Mouse (Mus musculus) neural tube, embryonic 11.5 days (tissue): ENCODE measurements around the gene Nfic. TPM values are rescaled to one million over a fixed set of nuclear protein-coding genes. Genes with fewer than 3 reads are reported as not detected.
A peak's percentile ranks its signal among the peaks of the same experiment; 100 is the strongest.

ENCODE experiments used
- ATAC-seq: fragments of 200-750 bp; cut with Nextera tagmentation; 2 replicates; pipeline ENCODE4 v1.8.0; 2017; ENCODE audit warnings: moderate number of reproducible peaks, mild to moderate bottlenecking, moderate TSS enrichment, moderate library complexity; ENCODE audit not compliant: insufficient read depth, low FRiP score, low TSS enrichment
- DNase-seq: peaks from one replicate; pipeline ENCODE4 v3.0.0-alpha.2; 2015; ENCODE audit warnings: low spot score
- H3K27ac ChIP-seq: fragments of 300-500 bp; sonication (generic); 2 replicates; pipeline ENCODE4 v1.5.1; 2014; ENCODE audit warnings: low read depth, mild to moderate bottlenecking, low read length
- H3K27me3 ChIP-seq: fragments of 300-500 bp; sonication (generic); 2 replicates; pipeline ENCODE4 v1.6.1; 2014; ENCODE audit warnings: mild to moderate bottlenecking, low read length, mixed read lengths; ENCODE audit not compliant: control insufficient read depth, insufficient read depth
- H3K36me3 ChIP-seq: fragments of 300-500 bp; sonication (generic); 2 replicates; pipeline ENCODE4 v1.6.1; 2014; ENCODE audit warnings: mild to moderate bottlenecking, low read length, moderate library complexity, mixed read lengths; ENCODE audit not compliant: control insufficient read depth, insufficient read depth
- H3K4me1 ChIP-seq: fragments of 300-500 bp; sonication (generic); 2 replicates; pipeline ENCODE4 v1.6.1; 2014; ENCODE audit warnings: low read length, mixed read lengths; ENCODE audit not compliant: control insufficient read depth, insufficient read depth
- H3K4me2 ChIP-seq: fragments of 300-500 bp; sonication (generic); 2 replicates; pipeline ENCODE4 v1.6.1; 2014; ENCODE audit warnings: low read depth, mild to moderate bottlenecking, moderate library complexity
- H3K4me3 ChIP-seq: fragments of 300-500 bp; sonication (generic); 2 replicates; pipeline ENCODE4 v1.5.1; 2014; ENCODE audit warnings: low read depth, low read length
- H3K9ac ChIP-seq: fragments of 300-500 bp; sonication (generic); 2 replicates; pipeline ENCODE4 v1.6.1; 2014; ENCODE audit warnings: mild to moderate bottlenecking, low read length
- H3K9me3 ChIP-seq: fragments of 300-500 bp; sonication (generic); 2 replicates; pipeline ENCODE4 v1.6.1; 2016; ENCODE audit warnings: low read length; ENCODE audit not compliant: control insufficient read depth
- WGBS: fragments of 180-500 bp; shearing (Covaris S2); extraction: QIAGEN DNeasy Blood & Tissue Kit; methylation state at CpG from one replicate; pipeline ENCODE4 v1.1.7; 2014; 5-methylcytosine and 5-hydroxymethylcytosine counted together
- polyA plus RNA-seq: library from polyadenylated mRNA; unstranded; fragments of >200 nt; fragmentation: Nextera tagmentation; extraction: Ambion mirVana; gene quantifications from 2 replicates; pipeline ENCODE4 v1.2.1, GENCODE M21; 2014

The Nfic gene
- 16.8 TPM in 2 replicates for polyA plus RNA-seq

DNA sequence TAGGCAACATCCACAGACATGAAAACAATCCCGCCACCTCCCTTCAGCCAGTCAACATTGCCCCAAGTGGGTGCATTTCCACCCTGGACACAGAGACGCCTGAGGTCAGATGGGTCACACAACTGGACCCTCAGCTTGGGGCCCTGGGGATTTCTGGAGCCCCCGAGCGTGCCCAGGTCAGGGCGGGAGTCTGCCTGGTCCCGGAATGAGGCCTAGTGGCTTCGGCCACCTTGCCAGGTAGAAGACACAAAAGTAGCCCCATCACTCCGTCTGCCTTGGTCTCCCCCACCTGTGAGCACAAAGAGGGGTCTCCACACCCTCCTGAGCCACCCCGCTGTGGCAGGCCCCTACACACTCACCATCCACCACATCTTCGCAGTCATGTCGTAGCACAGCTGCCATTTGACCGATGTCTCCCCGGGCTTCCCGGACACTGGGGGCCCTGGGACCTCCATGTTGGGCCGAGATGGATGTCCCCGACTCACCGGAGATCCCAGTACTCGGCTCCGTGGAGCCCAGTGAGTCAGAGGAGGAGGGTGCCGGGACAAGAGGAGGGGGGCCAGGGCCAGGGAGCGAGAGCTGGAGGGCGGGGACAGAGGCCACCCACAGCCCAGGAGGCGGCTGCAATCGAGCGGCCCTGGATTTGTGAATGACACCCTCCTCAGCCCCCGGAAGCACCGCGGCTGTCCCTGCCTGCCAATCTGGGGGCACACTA, at the start of gene Nfic:
TSS of gene Nfic (minus strand) at position 455 of the 715 bp plus-strand sequence.
- WGBS, result 60% methylated on average over 28 of the region's 28 CpGs
- Histone ChIP-seq H3K4me2 (no peak within 1 kb of the TSS), H3K4me1 (no peaks in the 10 kb centered on the region), H3K36me3 (no peaks in the 10 kb centered on the region), H3K27ac (no peak within 1 kb of the TSS), H3K4me3 (no peak within 1 kb of the TSS), H3K9me3 (no peaks in the 10 kb centered on the region), H3K27me3 (peaks cover 75% of the 10 kb centered on the region), H3K9ac (no peak within 1 kb of the TSS)
- DNase-seq (no peak), ATAC-seq (no peak)

DNA sequence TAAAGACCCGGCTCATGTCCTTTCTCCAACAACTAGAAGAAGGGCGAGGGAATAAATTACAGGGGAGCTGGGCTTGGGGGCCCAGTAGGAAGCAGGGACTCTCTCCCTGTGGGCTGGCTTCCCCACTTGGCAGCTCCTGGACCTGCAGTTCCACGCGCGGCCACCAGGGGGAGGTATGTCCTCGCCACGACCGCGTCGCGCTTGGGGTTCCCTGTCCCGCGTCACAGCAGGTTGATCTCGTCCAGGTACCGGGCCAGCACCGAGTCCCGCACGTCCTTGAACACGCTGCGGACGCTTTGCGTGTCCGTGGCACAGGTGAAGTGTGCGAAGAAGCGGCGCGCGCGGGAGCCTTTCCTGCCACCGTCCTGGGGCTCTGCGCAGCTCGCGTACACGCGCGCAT, 47.2 kb upstream of the Nfic start:
- H3K4me3 ChIP-seq, result peak overlapping the region; percentile 25
- H3K27ac ChIP-seq, result no peak overlapping the region
- peak; percentile 14; the same call in 1 of the 2 replicates for ATAC-seq
- no peaks in the 10 kb centered on the region for H3K4me1 ChIP-seq
- WGBS, result 9% methylated on average over 36 of the region's 36 CpGs
- peak overlapping the region; percentile 54 for H3K4me2 ChIP-seq
- no peaks in the 10 kb centered on the region for H3K9me3 ChIP-seq
- H3K36me3 ChIP-seq, result no peaks in the 10 kb centered on the region
- DNase-seq, result peak; percentile 85
- peaks cover 6% of the 10 kb centered on the region; the same call in 1 of the 2 replicates for H3K27me3 ChIP-seq
- H3K9ac ChIP-seq, result peak overlapping the region; percentile 35

DNA sequence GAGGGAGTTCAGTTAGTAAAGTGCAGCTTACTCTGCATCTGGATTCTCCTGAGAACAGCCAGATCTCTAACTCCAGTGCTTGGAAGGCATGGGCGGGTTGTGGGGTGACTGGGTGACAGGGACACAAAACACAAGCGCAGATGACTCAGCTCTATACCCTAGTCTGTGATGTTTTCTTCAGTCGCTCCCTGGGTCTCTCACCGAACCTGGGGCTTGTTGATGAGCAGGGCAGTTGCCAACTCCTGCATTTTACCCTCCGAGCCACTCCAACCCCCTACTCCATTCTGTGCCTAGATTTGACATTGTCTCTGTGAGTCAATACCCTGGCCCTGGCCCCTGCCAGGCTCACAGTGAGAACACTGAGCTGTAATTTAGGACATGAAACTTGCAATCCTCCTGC, 46.4 kb upstream of the Nfic start:
- Histone ChIP-seq H3K27me3 (peaks cover 6% of the 10 kb centered on the region; the same call in 1 of the 2 replicates), H3K9me3 (no peaks in the 10 kb centered on the region), H3K4me3 (no peak overlapping the region), H3K27ac (no peak overlapping the region), H3K4me2 (no peak overlapping the region), H3K4me1 (no peaks in the 10 kb centered on the region), H3K9ac (no peak overlapping the region), H3K36me3 (no peaks in the 10 kb centered on the region)
- no peak for DNase-seq
- WGBS, result 84% methylated on average over 5 of the region's 5 CpGs
- ATAC-seq, result no peak

DNA sequence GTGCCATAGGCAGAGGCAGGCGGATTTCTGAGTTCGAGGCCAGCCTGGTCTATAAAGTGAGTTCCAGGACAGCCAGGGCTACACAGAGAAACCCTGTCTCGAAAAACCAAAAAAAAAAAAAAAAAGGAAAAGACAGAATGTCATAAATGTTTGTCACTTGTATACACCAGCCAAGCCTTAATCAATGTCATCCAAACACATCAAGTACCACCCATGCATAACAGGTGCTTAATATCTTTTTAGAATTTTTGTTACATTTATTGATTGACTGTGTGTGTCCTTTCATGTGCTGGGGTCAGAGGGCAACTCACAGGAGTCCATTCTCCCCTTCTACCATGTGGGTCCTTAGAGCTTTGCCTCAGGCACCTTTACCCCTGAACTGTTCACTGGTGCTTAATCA, 44.6 kb upstream of the Nfic start, which contains the start of gene S1pr4:
TSS of gene S1pr4 (minus strand) at position 101 of the 400 bp plus-strand sequence.
- no peaks in the 10 kb centered on the region for H3K9me3 ChIP-seq
- H3K4me1 ChIP-seq, result peaks cover 9% of the 10 kb centered on the region
- ATAC-seq (no peak), DNase-seq (no peak)
- no peak within 1 kb of the TSS for H3K27ac ChIP-seq
- H3K4me2 ChIP-seq, result no peak within 1 kb of the TSS
- no peak within 1 kb of the TSS for H3K9ac ChIP-seq
- H3K36me3 ChIP-seq, result no peaks in the 10 kb centered on the region
- peaks cover 6% of the 10 kb centered on the region; the same call in 1 of the 2 replicates for H3K27me3 ChIP-seq
- 88% methylated on average over 2 of the region's 3 CpGs for WGBS
- H3K4me3 ChIP-seq, result no peak within 1 kb of the TSS

DNA sequence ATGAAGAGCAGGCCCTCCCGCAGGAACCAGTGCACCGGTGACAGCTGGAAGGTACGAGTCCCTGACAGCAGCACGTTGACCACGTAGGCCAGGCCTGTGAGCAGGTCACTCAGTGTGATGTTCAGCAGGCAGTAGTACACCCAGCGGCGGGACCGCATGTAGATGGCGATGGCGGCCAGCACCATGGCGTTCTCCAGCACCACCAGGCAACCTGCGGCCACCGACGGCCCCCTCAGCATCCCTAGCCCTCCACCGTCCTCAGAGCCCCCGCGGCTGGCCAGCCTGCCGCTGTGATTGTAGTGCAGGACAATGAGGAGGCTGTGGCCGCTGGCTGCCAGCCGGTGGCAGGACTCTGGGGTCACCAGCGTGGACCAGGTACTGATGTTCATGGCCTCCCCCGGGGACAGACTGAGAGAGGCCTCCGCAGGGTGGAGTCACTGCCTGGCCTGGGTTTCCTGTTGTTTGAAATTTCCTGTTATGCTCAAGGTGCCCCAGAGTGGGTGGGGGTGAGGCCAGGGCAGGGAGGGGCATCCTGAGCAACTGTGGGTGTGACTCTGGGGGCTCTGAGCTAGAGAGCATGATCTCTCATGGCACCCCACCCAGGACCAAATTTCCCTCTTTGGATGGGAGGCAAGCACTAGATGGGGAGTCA, 43.9 kb upstream of the Nfic start:
- Histone ChIP-seq H3K27me3 (peaks cover 6% of the 10 kb centered on the region; the same call in 1 of the 2 replicates), H3K4me3 (no peak overlapping the region), H3K9ac (no peak overlapping the region), H3K4me2 (no peak overlapping the region), H3K9me3 (no peaks in the 10 kb centered on the region), H3K27ac (no peak overlapping the region), H3K36me3 (no peaks in the 10 kb centered on the region), H3K4me1 (peaks cover 15% of the 10 kb centered on the region)
- WGBS, result 76% methylated on average over 23 of the region's 23 CpGs
- no peak for ATAC-seq
- DNase-seq, result no peak

DNA sequence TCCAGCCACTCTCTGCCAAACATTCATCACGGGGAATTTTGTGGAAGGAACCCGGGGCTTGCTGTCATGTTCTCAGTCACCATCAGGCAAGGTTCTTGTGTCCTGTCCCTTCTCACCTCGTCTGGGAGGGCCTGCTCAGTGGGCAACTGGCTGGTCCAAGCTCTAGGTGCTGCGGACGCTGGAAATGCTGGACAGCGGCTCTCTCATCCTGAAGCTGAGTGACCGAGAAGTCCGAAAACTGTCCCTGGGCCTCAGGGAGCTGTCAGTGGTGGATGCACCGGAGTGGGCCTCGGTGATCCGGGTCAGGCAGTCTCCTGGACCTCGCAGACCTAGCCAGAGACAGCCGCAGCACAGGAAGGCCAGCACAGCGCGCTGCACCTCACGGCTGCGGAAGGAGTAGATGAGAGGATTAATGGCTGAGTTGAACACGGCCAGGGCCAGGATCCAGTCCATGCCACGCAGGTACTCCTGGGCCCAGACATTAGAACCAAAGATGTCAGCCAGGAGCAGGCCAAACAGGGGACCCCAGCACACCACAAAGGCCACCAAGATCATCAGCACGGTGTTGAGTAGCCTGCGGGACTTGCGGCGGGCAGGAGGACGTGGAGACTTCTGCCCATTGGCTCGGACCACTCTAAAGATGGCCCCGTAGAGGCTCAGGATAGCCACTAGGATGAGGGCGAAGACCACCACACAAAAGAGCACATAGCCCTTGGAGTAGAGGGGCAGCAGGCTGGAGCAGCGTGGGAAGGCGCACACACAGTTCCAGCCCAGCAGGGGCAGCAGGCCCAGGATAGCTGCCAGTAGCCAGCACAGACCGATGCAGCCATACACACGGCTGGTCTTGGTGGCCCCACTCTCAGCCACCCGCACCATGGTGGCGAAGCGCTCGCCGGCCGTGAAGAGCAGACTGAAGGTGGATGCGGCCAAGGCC, 43.1 kb upstream of the Nfic start:
- no peaks in the 10 kb centered on the region for H3K9me3 ChIP-seq
- H3K4me3 ChIP-seq, result no peak overlapping the region
- H3K4me1 ChIP-seq, result peaks cover 15% of the 10 kb centered on the region
- peaks cover 6% of the 10 kb centered on the region; the same call in 1 of the 2 replicates for H3K27me3 ChIP-seq
- no peak overlapping the region for H3K27ac ChIP-seq
- H3K36me3 ChIP-seq, result no peaks in the 10 kb centered on the region
- no peak overlapping the region for H3K4me2 ChIP-seq
- ATAC-seq (no peak), DNase-seq (no peak)
- H3K9ac ChIP-seq, result no peak overlapping the region; the same call in 1 of the 2 replicates
- 85% methylated on average over 38 of the region's 38 CpGs for WGBS

DNA sequence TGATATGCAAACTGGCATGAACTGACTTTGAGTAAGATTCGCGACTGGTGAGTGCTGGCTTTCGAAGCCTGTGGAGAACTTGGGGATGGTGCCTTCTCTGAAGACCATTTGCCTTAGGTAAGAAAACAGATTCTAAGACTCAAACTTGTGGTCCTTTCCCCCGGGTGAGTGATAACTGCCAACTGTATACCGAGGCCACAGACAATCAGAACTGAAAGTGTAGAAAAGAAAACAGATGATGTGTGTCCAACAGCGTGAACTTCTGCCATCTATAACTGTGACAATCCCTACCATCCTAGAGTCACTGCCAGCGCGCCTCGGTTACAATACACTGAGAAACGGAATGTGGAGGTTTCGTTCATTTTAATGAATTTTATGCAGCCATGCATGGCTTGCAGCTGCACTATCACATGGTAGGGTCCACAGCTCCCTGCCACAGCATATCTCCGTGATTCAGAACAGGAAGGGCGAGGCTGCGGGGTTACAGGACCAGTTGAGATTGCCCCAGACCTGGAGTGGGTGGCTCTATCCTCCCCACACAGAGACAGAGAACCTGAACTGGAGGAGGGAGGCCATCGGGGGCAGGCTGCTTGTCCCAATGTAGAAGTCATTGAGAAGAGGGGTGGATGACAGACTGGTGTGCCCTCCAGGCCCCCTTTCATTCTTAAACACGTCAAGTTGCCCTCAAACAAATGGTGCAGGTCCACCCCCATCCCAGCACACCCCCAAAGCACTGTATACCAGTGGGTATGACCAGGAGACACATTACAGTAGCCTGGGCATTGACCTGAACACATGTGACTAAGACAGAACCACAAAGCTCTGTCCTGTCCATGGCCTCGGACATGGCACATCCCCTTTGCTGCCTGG, 42.2 kb upstream of the Nfic start:
- Histone ChIP-seq H3K9me3 (no peaks in the 10 kb centered on the region), H3K27me3 (no peaks in the 10 kb centered on the region), H3K27ac (no peak overlapping the region), H3K9ac (no peak overlapping the region), H3K4me2 (no peak overlapping the region), H3K4me3 (no peak overlapping the region), H3K4me1 (peaks cover 15% of the 10 kb centered on the region), H3K36me3 (peaks cover 2% of the 10 kb centered on the region; the same call in 1 of the 2 replicates)
- DNase-seq (no peak), ATAC-seq (no peak)
- 87% methylated on average over 17 of the region's 17 CpGs for whole genome bisulfite sequencing

DNA sequence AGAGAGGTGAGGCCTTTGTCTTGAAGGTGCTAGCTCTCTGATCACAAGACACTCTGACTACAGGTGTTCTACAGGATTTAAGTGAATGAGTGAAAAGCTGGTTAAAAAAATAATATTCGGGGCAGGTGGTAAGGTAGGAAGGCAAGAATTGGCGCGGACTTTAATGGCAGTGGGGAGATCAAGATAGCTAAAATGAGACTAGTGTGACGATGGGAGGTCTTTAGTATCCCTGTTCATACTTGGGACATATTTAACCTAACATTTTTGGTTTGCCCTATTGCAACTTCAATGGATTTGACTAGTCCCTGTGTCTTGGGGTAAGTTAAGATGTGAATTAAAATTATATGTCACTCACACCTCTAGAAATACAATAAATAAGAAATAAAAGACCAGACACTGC, 41.5 kb upstream of the Nfic start:
- Histone ChIP-seq H3K27ac (no peak overlapping the region), H3K27me3 (no peaks in the 10 kb centered on the region), H3K4me3 (peak overlapping the region; percentile 84), H3K36me3 (peaks cover 5% of the 10 kb centered on the region), H3K9ac (peak overlapping the region; percentile 43), H3K9me3 (no peaks in the 10 kb centered on the region), H3K4me1 (peaks cover 15% of the 10 kb centered on the region), H3K4me2 (peak overlapping the region; percentile 38)
- DNase-seq (no peak), ATAC-seq (no peak)
- WGBS, result 46% methylated on average over 4 of the region's 4 CpGs
